Mouse (Mus musculus): ENCODE results near the gene Rpap3. TPM values are rescaled to one million over a fixed set of nuclear protein-coding genes. Genes with fewer than 3 reads are reported as not detected.

Rpap3 gene
- 14.2 TPM for polyA plus RNA-seq (2014; fragmentation: Illumina TruSeq; extraction: RNeasy Lipid Tissue Mini Kit (QIAGEN cat#74804); ENCODE audit: low read depth, low replicate concordance)

GRCm38 (mm10) chr15:97705211-97706050, at the start of gene Rpap3:
Rpap3 (minus strand) TSS chr15:97705825.

GRCm38 (mm10) chr15:97731111-97731510, 25.5 kb upstream of the Rpap3 start, which contains the start of gene Endou:
Endou (minus strand) TSS chr15:97731339.

Other genes with a start within 250 kb of the Rpap3 start
- gene Endou, start 25.5 kb upstream of the Rpap3 start, polyA plus RNA-seq (2014; fragmentation: Illumina TruSeq; extraction: RNeasy Lipid Tissue Mini Kit (QIAGEN cat#74804); ENCODE audit: low read depth, low replicate concordance) = 0.85 TPM
- 0.20 TPM for gene Rapgef3, start 62.1 kb upstream of the Rpap3 start, polyA plus RNA-seq (2014; fragmentation: Illumina TruSeq; extraction: RNeasy Lipid Tissue Mini Kit (QIAGEN cat#74804); ENCODE audit: low read depth, low replicate concordance)
- gene Slc48a1, start 72.7 kb upstream of the Rpap3 start, polyA plus RNA-seq (2014; fragmentation: Illumina TruSeq; extraction: RNeasy Lipid Tissue Mini Kit (QIAGEN cat#74804); ENCODE audit: low read depth, low replicate concordance) = 9.2 TPM
- 0.41 TPM for gene Hdac7, start 138.7 kb upstream of the Rpap3 start, polyA plus RNA-seq (2014; fragmentation: Illumina TruSeq; extraction: RNeasy Lipid Tissue Mini Kit (QIAGEN cat#74804); ENCODE audit: low read depth, low replicate concordance)
- gene Vdr, start 204.8 kb upstream of the Rpap3 start, polyA plus RNA-seq (2014; fragmentation: Illumina TruSeq; extraction: RNeasy Lipid Tissue Mini Kit (QIAGEN cat#74804); ENCODE audit: low read depth, low replicate concordance) = 3.5 TPM

Data from testis, adult 10 weeks (tissue).